Mouse (Mus musculus) brain, embryonic 14.5 days (tissue): ENCODE measurements around the gene Mcoln1.

Experiments
- CTCF ChIP-seq: fragments of 200-500 bp; IDR thresholded peaks from 2 replicates; pipeline ENCODE4 v1.5.1; 2012; ENCODE audit warnings: inconsistent platforms, mild to moderate bottlenecking, moderate library complexity, borderline replicate concordance; ENCODE audit not compliant: insufficient read depth, insufficient read length; ENCODE audit errors: extremely low read depth
- POLR2A ChIP-seq: fragments of 200-500 bp; IDR thresholded peaks from 2 replicates; pipeline ENCODE4 v1.6.1; 2012; ENCODE audit warnings: mild to moderate bottlenecking, inconsistent platforms, borderline replicate concordance; ENCODE audit not compliant: poor library complexity, insufficient read depth, insufficient read length, severe bottlenecking; ENCODE audit errors: extremely low read depth

- TF ChIP-seq CTCF (no peak), POLR2A (no peak)
These were observed 52.0 kb downstream of the Mcoln1 start for GRCm38 (mm10) chr8:3552240-3552639.
